Mouse (Mus musculus) kidney, adult 9 months (tissue): ENCODE measurements around the gene Filip1l.

Experiments
- DNase-seq: peaks from one replicate; pipeline ENCODE4 v3.0.0; 2022

The Filip1l gene

GRCm38 (mm10) chr16:57577519-57577918 is 224.6 kb downstream of the Filip1l start:
- no peak for DNase-seq

GRCm38 (mm10) chr16:57580041-57580440 is 227.1 kb downstream of the Filip1l start:
- DNase-seq, result peak; percentile 31

GRCm38 (mm10) chr16:57582008-57582407 is 229.1 kb downstream of the Filip1l start:
- DNase-seq, result peak; percentile 66

- DNase-seq, result no peak
Measured at GRCm38 (mm10) chr16:57585201-57585600, 232.3 kb downstream of the Filip1l start.

- peak; percentile 74 for DNase-seq
Measured at GRCm38 (mm10) chr16:57593422-57594157, 240.7 kb downstream of the Filip1l start.

GRCm38 (mm10) chr16:57597295-57597957 is 244.5 kb downstream of the Filip1l start:
- DNase-seq, result no peak

GRCm38 (mm10) chr16:57601031-57601430 is 248.1 kb downstream of the Filip1l start:
- no peak for DNase-seq

- peak; percentile 81 for DNase-seq
Measured at GRCm38 (mm10) chr16:57606444-57607227, 253.7 kb downstream of the Filip1l start, which contains the start of gene Cmss1. Cmss1 (minus strand) TSS chr16:57606864.

- DNase-seq, result peak; percentile 44
Measured at GRCm38 (mm10) chr16:57611768-57612167, 258.9 kb downstream of the Filip1l start.
